Mouse (Mus musculus): ENCODE measurements at regions not wholly inside any gene's neighbourhood (a gene's known extent, or its start where the extent isn't known, plus 50 kb on each side); places are given as distances from the start of the nearest gene placed in this dataset.

GRCm38 (mm10) chr13:107868906-107869305, 175.3 kb upstream of the Smim15 start:
- Histone ChIP-seq H3K27ac (ENCODE audit: insufficient read depth, low read length) (no peak overlapping the region), H3K4me1 (ENCODE audit: control insufficient read depth, insufficient read depth, low read length) (no peaks in the 10 kb centered on the region), H3K4me3 (replicated peaks; ENCODE audit: insufficient read depth, low read depth, low read length) (no peak overlapping the region), H3K27me3 (ENCODE audit: control insufficient read depth, insufficient read depth, low read length) (no peaks in the 10 kb centered on the region)
- WGBS: 91% methylated on average over 7 of the region's 7 CpGs
- DNase-seq: no peak
- TF ChIP-seq POLR2A (IDR thresholded peaks at IDR 0.05; ENCODE audit: borderline replicate concordance, insufficient read depth, low read length): no peak
- TF ChIP-seq CTCF (IDR thresholded peaks at IDR 0.05; ENCODE audit: borderline replicate concordance, insufficient read depth, low read depth, low read length): no peak

GRCm38 (mm10) chr13:107866825-107867224, 177.4 kb upstream of the Smim15 start:
- TF ChIP-seq POLR2A (IDR thresholded peaks at IDR 0.05; ENCODE audit: borderline replicate concordance, insufficient read depth, low read length) (no peak), CTCF (IDR thresholded peaks at IDR 0.05; ENCODE audit: borderline replicate concordance, insufficient read depth, low read depth, low read length) (no peak)
- peaks cover 3% of the 10 kb centered on the region; the same call in 1 of the 2 replicates for H3K4me1 ChIP-seq (ENCODE audit: control insufficient read depth, insufficient read depth, low read length)
- no peak overlapping the region for H3K27ac ChIP-seq (ENCODE audit: insufficient read depth, low read length)
- H3K4me3 ChIP-seq (replicated peaks; ENCODE audit: insufficient read depth, low read depth, low read length): no peak overlapping the region
- WGBS: 92% methylated on average over 4 of the region's 4 CpGs
- H3K27me3 ChIP-seq (ENCODE audit: control insufficient read depth, insufficient read depth, low read length): no peaks in the 10 kb centered on the region
- no peak for DNase-seq

GRCm38 (mm10) chr13:107862793-107863654, 181.2 kb upstream of the Smim15 start:
- no peak overlapping the region for H3K27ac ChIP-seq (ENCODE audit: insufficient read depth, low read length)
- TF ChIP-seq CTCF (IDR thresholded peaks at IDR 0.05; ENCODE audit: borderline replicate concordance, insufficient read depth, low read depth, low read length) (no peak), POLR2A (IDR thresholded peaks at IDR 0.05; ENCODE audit: borderline replicate concordance, insufficient read depth, low read length) (no peak)
- no peak overlapping the region for H3K4me3 ChIP-seq (replicated peaks; ENCODE audit: insufficient read depth, low read depth, low read length)
- DNase-seq: no peak
- H3K4me1 ChIP-seq (ENCODE audit: control insufficient read depth, insufficient read depth, low read length): peaks cover 7% of the 10 kb centered on the region; the same call in 1 of the 2 replicates
- no peaks in the 10 kb centered on the region for H3K27me3 ChIP-seq (ENCODE audit: control insufficient read depth, insufficient read depth, low read length)
- 64% methylated on average over 11 of the region's 11 CpGs for WGBS

- Histone ChIP-seq H3K27me3 (ENCODE audit: control insufficient read depth, insufficient read depth, low read length) (no peaks in the 10 kb centered on the region), H3K4me3 (replicated peaks; ENCODE audit: insufficient read depth, low read depth, low read length) (no peak overlapping the region), H3K4me1 (ENCODE audit: control insufficient read depth, insufficient read depth, low read length) (peaks cover 7% of the 10 kb centered on the region; the same call in 1 of the 2 replicates), H3K27ac (ENCODE audit: insufficient read depth, low read length) (no peak overlapping the region)
- no peak for DNase-seq
- TF ChIP-seq POLR2A (IDR thresholded peaks at IDR 0.05; ENCODE audit: borderline replicate concordance, insufficient read depth, low read length): no peak
- 79% methylated on average over 17 of the region's 17 CpGs for WGBS
Observed at GRCm38 (mm10) chr13:107861384-107862134, 182.7 kb upstream of the Smim15 start.

GRCm38 (mm10) chr13:107857043-107857755, 187.0 kb upstream of the Smim15 start:
- Histone ChIP-seq H3K4me1 (ENCODE audit: control insufficient read depth, insufficient read depth, low read length) (peaks cover 4% of the 10 kb centered on the region; the same call in 1 of the 2 replicates), H3K27me3 (ENCODE audit: control insufficient read depth, insufficient read depth, low read length) (no peaks in the 10 kb centered on the region), H3K27ac (ENCODE audit: insufficient read depth, low read length) (no peak overlapping the region), H3K4me3 (replicated peaks; ENCODE audit: insufficient read depth, low read depth, low read length) (no peak overlapping the region)
- TF ChIP-seq CTCF (IDR thresholded peaks at IDR 0.05; ENCODE audit: borderline replicate concordance, insufficient read depth, low read depth, low read length) (no peak), POLR2A (IDR thresholded peaks at IDR 0.05; ENCODE audit: borderline replicate concordance, insufficient read depth, low read length) (no peak)
- 85% methylated on average over 13 of the region's 13 CpGs for WGBS
- DNase-seq: no peak

- 83% methylated on average over 8 of the region's 8 CpGs for WGBS
- H3K4me1 ChIP-seq (ENCODE audit: control insufficient read depth, insufficient read depth, low read length): no peaks in the 10 kb centered on the region; the same call in 1 of the 2 replicates
- no peak for DNase-seq
Observed at GRCm38 (mm10) chr13:107850907-107851560, 193.2 kb upstream of the Smim15 start.

GRCm38 (mm10) chr13:107848871-107849270, 195.4 kb upstream of the Smim15 start:
- DNase-seq: no peak
- Histone ChIP-seq H3K27me3 (ENCODE audit: control insufficient read depth, insufficient read depth, low read length) (no peaks in the 10 kb centered on the region), H3K4me1 (ENCODE audit: control insufficient read depth, insufficient read depth, low read length) (no peaks in the 10 kb centered on the region), H3K4me3 (replicated peaks; ENCODE audit: insufficient read depth, low read depth, low read length) (no peak overlapping the region), H3K27ac (ENCODE audit: insufficient read depth, low read length) (no peak overlapping the region)
- TF ChIP-seq CTCF (IDR thresholded peaks at IDR 0.05; ENCODE audit: borderline replicate concordance, insufficient read depth, low read depth, low read length) (no peak), POLR2A (IDR thresholded peaks at IDR 0.05; ENCODE audit: borderline replicate concordance, insufficient read depth, low read length) (no peak)
- WGBS: 92% methylated on average over 7 of the region's 7 CpGs

More at GRCm38 (mm10) chr13:107850907-107851560, 193.2 kb upstream of the Smim15 start:
- Histone ChIP-seq H3K27me3 (ENCODE audit: control insufficient read depth, insufficient read depth, low read length) (no peaks in the 10 kb centered on the region), H3K4me3 (replicated peaks; ENCODE audit: insufficient read depth, low read depth, low read length) (no peak overlapping the region), H3K27ac (ENCODE audit: insufficient read depth, low read length) (no peak overlapping the region)
- TF ChIP-seq POLR2A (IDR thresholded peaks at IDR 0.05; ENCODE audit: borderline replicate concordance, insufficient read depth, low read length) (no peak), CTCF (IDR thresholded peaks at IDR 0.05; ENCODE audit: borderline replicate concordance, insufficient read depth, low read depth, low read length) (no peak)

Measured in cerebellum, adult 2 months (tissue).